Mouse (Mus musculus): ENCODE results near the gene Ccdc65.
"Not testable (repeated sequence)": the region's sequence is repeated elsewhere in the genome, so short reads cannot be mapped to it uniquely, and the experiment has no call there.

Ccdc65 gene

DNA sequence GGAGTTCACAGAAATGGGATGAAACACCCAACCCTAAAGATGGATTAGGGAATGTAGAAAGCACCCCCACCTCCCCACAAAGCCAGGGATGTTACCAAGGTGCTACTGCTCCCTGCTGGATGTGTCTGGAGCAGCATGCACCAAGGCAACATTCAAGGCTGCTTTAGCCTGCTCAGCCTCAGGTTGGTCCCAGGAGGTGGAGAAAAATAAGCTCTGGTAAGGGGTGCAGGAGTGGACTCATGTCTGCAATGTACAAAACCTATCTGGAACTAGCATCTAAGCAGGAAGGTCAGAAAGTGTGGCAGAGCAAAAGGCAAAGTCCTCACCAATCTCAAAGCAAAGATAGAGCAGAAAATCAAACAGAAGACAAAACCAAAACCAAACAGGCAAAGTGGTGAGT, 29.9 kb downstream of the Ccdc65 start:
- peak in 1 of 2 experiments; percentile 47 for DNase-seq (ENCODE audit: low spot score in 2 of 2)

- DNase-seq (ENCODE audit: low spot score in 2 of 2), result no peak
Observed at GRCm38 (mm10) chr15:98738796-98739195, 30.8 kb downstream of the Ccdc65 start.

- no peak for DNase-seq (ENCODE audit: low spot score in 2 of 2)
Observed at GRCm38 (mm10) chr15:98740219-98740618, 32.2 kb downstream of the Ccdc65 start.

GRCm38 (mm10) chr15:98742766-98743428, 34.9 kb downstream of the Ccdc65 start:
- DNase-seq (ENCODE audit: low spot score in 2 of 2), result no peak

- DNase-seq (ENCODE audit: low spot score in 2 of 2), result not testable (repeated sequence)
Observed at GRCm38 (mm10) chr15:98743863-98744262, 35.9 kb downstream of the Ccdc65 start.

GRCm38 (mm10) chr15:98746344-98746965, 38.4 kb downstream of the Ccdc65 start:
- peak in 1 of 2 experiments; percentile 50 for DNase-seq (ENCODE audit: low spot score in 2 of 2)

DNA sequence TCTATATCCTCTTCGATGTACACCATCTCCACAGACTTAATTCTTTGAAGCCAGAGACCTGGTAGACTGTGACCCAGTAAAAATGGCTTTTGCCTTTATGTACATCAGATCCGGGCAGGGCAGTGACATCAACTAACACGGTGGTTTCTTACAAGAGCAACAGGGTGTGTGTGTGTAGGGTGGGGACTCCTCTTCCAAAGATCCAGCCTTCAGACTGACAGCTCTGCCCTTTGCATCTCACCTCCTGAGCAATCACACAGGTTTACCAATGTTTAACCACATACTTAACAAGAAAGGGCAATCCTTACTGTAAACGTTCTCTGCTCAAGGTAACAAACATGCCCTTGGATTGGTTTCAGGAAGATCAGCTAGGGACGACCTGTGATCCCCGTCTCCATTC, 39.3 kb downstream of the Ccdc65 start:
- no peak for DNase-seq (ENCODE audit: low spot score in 2 of 2)

GRCm38 (mm10) chr15:98749093-98749492, 41.1 kb downstream of the Ccdc65 start:
- DNase-seq (ENCODE audit: low spot score in 2 of 2), result no peak

DNA sequence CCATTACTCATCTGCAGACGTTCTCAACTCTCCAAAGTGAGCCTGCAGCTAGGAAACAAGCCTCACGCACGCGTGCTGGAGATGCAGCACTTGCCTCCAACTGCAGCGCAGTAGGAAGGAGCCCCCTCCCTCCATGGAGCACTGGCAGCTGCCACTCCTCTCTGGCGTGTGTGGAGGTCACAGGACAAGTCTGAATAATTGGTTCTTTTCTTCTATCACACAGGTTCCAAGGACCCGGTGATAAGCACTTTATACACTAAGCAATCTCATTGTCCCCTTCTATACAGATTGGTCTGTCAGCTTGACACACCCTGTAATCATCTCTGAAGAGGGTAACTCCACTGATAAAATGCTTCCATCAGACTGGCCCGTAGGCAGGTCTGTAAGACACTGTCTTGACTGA, 45.0 kb downstream of the Ccdc65 start:
- DNase-seq (ENCODE audit: low spot score in 2 of 2), result no peak

DNA sequence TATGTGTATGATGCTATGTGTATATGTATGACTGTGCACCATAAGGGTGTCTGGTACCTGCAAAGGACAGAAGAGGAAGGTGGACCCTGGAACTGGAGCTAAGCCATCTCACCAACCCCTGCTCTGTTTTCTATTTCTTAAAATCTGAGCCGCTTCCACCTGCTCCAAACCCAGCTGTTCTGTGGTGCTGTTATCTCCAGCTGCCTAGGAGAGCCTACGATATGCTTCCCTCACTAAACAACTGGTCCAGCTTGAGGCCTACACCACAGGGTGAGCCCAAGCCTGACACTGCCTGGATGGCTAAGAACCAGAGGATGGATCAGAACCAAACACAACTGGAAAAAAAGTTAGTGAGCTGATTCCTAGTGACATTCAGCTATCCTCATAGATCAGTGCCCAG, 46.1 kb downstream of the Ccdc65 start:
- DNase-seq (ENCODE audit: low spot score in 2 of 2), result no peak

GRCm38 (mm10) chr15:98762201-98762621, 54.2 kb downstream of the Ccdc65 start:
- peak; percentile 76 to 77 for DNase-seq (ENCODE audit: low spot score in 2 of 2)

DNA sequence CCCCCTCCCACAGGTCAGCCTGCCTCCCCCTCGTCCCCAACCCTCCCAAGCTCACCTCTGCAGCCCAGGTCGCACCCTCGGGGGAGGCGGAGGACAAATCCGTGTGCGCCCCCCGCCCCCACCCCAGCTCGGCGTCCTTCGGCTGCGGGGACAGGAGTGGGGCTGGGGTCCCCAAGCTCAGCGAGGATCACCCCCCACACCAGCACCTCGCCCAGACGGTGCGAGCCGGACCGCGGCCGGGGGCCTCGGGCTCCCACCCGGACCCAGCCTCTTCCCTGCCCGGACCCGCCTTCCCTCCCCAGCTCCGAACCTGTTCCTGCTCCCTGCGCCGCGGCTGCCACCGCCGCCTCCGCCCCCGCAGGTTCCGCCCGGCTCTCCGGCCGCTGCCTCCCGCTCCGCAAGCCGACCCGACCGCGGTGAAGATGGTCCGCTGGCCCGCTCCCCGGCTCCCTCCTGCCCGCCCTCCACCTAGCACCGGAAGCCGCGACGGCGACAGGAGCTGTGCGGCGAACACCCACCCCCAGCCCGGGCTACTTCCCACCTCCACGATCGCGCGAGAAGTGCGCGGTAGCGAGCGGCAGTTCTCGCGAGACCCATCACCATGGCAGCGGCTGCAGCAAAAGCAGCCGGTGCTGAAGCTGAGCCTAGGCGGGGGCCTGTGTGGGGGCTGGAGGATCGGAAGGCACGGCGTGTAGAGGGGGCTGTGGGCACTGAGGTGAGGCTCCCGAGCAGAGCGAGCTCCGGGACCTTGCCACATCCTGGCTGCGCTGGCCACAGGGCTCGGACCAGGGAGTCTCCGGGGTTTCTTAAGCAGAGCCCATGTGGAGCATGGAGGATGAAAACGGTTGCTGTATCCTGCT, 54.9 kb downstream of the Ccdc65 start, which contains the start of gene Arf3:
Gene Arf3 (minus strand): TSS at position 545 of the 860 bp plus-strand sequence.
- DNase-seq (ENCODE audit: low spot score in 2 of 2), result peak; percentile 97

DNA sequence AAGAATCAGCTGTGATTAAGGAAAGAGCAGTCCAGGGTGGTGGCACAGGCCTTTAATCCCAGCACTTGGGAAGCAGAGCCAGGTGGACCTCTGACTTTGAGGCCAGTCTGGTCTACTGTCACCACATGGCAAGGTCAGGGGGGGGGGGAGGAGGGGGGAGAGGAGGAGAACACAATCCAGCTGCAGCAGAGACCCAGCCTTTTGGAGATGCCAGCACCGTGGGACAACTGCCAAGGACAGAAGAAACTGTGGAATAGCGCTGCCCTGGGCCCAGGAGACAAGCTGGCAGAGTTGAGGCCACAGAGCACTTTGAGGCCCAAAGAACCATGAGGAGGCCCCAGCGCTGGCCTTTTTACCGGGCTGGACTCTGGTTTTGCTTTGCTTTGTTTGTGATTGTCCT, 57.9 kb downstream of the Ccdc65 start:
- no peak for DNase-seq (ENCODE audit: low spot score in 2 of 2)

DNA sequence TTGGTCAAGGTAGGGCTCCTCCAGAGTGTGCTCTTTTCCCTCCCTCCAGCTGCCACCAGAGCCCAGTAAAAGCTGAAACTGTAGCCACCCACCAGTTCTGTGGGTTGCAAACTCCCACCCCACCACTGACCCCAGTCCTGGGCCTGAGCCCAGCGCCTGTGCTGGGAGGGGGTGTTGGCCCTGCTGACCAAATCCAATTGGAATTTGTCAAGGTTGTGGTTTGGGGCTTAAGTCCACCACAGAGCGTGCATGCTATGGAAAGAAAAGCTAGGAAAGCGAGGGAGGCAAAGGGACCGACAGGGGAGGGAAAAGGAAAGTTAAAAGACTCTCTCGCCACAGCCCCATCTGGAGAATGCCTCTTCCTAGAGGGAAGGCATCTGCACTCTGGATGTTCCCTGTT, 60.3 kb downstream of the Ccdc65 start:
- DNase-seq (ENCODE audit: low spot score in 2 of 2), result no peak

DNA sequence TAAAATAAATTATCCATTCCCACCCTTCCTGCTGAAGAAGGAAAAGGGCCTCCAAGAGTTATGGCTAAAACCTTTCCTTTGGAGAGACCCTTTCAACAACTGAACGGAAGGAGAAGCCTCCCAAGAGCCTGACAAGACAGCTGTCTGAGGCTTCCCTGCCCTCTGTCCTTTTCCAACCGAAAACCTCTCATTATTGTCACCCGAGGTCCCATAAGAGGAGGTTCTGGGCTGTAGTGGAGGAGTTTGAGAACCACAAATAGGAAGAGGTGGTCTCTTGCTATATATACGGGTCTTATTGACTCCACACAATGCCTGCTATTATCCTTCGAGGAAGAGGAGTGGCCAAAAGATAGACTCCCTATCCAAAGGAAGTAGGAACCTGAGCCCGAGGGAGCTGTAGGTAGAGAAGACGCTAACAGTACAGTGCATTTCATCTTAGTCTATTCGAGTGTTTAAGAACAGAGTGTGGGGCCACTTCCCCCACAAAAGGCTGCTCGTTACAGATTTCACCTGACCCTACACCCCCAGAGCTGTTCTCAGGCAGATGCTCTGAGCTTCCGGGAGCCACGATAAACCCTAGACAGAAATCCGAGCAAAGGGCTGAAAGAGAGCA, 63.9 kb downstream of the Ccdc65 start:
- DNase-seq (ENCODE audit: low spot score in 2 of 2), result no peak

DNA sequence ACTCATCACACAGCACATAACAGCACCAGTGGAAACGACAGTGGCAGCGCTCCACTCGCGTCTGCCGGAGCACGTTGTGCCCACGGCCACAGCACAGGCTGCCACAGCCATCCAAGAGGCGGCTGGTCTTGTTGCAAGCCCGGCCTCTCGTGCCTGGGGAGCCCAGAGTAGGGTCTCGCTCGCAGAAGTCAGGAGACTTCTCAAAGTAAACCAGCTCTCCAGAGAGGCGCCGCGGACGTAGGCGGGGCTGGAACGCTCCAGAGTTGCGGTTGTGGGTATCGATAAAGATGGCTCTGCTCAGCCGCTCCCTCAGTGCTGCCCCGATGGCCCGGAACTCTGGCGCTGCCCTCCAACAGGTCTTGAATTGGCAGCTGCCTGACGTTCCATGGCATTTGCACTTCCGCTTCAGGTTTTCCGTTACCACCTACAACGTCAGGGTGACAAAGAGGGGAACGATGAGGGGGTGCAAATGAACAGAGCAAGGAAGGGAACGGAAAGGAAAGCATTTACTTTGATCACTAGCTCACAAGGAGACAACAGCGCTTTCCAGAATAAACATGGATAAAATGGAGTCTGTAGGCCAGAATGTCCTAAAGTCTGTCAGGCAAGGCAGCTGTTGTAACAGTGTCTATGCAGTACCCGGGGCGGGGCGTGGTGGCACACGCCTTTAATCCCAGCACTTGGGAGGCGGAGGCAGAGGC, 64.7 kb downstream of the Ccdc65 start:
- DNase-seq (ENCODE audit: low spot score in 2 of 2), result no peak
